Mouse (Mus musculus) c-Kit-positive CD71-positive TER-119-negative erythroid progenitor cells, embryonic 14.5 days (primary cell): ENCODE measurements around the gene Ano7.
"Not testable (repeated sequence)": the region's sequence is repeated elsewhere in the genome, so short reads cannot be mapped to it uniquely, and the experiment has no call there.

Source experiments
- DNase-seq: peaks from one replicate; pipeline ENCODE4 v3.0.0-alpha.2; 2013; ENCODE audit warnings: low read depth

Ano7 gene

DNA sequence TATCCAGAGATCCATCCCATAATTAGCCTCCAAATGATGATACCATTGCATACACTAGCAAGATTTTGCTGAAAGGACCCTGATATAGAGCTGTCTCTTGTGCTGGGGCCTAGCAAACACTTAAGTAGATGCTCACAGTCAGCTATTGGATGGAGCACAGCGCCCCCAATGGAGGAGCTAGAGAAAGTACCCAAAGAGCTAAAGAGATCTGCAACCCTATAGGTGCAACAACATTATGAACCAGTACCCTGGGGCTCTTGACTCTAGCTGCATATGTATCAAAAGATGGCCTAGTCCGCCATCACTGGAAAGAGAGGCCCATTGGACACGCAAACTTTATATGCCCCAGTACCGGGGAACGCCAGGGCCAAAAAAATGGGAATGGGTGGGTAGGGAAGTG is 76.4 kb downstream of the Ano7 start:
- not testable (repeated sequence) for DNase-seq

DNA sequence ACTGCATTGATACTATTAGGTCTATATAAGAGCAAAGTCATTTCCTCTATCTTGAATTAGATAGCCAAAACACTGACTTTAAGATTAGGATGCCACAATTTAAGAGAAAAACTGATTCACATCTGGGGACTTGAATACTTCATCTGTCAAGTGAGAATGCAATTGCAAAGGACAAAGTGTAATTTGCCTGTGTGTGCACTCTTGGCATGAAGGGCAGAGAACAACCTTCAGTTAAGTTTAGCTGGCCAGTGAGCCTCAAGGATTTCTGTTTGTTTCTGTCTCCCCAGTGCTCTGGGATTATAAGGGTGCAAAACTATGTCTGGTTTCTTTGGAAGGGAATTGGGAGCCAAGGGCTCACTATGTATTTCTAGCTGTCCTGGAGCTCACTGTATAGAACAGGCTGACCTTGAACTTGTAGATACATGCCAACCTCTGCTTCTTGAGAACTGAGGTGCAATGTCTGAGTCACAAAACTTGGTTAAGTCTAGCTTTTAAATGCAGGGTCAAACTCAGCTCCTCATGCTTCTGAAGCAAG is 80.1 kb downstream of the Ano7 start:
- DNase-seq = no peak
